Mouse (Mus musculus) brain, embryonic 14.5 days (tissue): ENCODE results near the gene Trio.

Source experiments
- CTCF ChIP-seq: fragments of 200-500 bp; IDR thresholded peaks from 2 replicates; pipeline ENCODE4 v1.5.1; 2012; ENCODE audit warnings: inconsistent platforms, mild to moderate bottlenecking, moderate library complexity, borderline replicate concordance; ENCODE audit not compliant: insufficient read depth, insufficient read length; ENCODE audit errors: extremely low read depth
- POLR2A ChIP-seq: fragments of 200-500 bp; IDR thresholded peaks from 2 replicates; pipeline ENCODE4 v1.6.1; 2012; ENCODE audit warnings: mild to moderate bottlenecking, inconsistent platforms, borderline replicate concordance; ENCODE audit not compliant: poor library complexity, insufficient read depth, insufficient read length, severe bottlenecking; ENCODE audit errors: extremely low read depth

DNA sequence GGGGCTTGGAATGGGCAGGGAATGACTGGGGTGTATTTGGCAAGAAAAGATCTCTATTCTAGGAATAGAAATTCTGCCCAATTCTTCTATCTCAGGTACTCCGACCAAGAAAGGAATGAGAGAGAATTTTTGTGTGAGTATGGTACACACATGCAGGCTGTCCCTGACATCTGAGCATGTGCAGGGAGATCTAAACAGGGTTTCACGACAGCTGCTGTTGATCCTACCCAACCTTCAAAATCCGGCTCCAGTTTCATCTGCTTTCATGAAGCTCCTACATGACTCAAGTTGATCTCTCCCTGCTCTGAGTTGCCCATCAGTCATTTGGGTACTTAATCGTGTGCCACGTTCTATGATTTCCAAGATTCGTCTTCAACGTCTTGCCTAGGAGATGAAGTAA lies 3.7 kb upstream of the Trio start:
- TF ChIP-seq CTCF: no peak
- TF ChIP-seq POLR2A: no peak
